Mouse (Mus musculus) testis, adult 2 months (tissue): ENCODE measurements around the gene Cdca8.

Source experiments
- CTCF ChIP-seq: fragments of 200-500 bp; IDR thresholded peaks from 2 replicates; pipeline ENCODE4 v1.5.1; 2012; ENCODE audit warnings: low read depth, mild to moderate bottlenecking, inconsistent platforms, low read length, moderate library complexity; ENCODE audit not compliant: control insufficient read depth, insufficient read depth, insufficient replicate concordance
- POLR2A ChIP-seq: fragments of 200-500 bp; IDR thresholded peaks from 2 replicates; pipeline ENCODE4 v1.6.1; 2012; ENCODE audit warnings: low read depth, mild to moderate bottlenecking, inconsistent platforms, low read length, moderate library complexity; ENCODE audit not compliant: control insufficient read depth

DNA sequence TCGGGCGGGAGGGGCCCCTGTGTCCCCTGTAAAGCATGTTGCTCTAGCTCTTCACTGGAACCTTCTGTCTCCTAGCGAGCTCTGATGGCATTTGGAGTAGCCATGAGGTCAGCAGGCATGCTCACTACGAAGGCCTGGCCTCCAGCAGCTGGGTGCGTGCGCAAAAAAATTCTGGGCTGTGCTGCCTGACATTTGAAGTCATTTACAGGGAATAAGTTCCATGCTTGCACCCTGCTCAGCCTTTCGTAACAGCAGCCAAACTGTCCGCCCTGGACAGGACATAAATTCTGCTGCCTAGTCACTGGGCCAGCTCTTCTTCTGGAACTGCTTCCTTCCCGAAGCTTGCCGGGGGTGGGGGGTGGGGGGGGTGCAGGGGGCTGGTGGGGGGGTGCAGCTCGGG, 20.0 kb upstream of the Cdca8 start:
- TF ChIP-seq CTCF (no peak), POLR2A (no peak)
